Mouse (Mus musculus) liver, embryonic 13.5 days (tissue): ENCODE results near the gene Pmpcb. TPM values are rescaled to one million over a fixed set of nuclear protein-coding genes. Genes with fewer than 3 reads are reported as not detected.
"Not testable (repeated sequence)": the region's sequence is repeated elsewhere in the genome, so short reads cannot be mapped to it uniquely, and the experiment has no call there.

Experiments
- ATAC-seq: fragments of 200-750 bp; cut with Nextera tagmentation; 2 replicates; pipeline ENCODE4 v1.8.0; 2017; ENCODE audit warnings: low read depth, mild to moderate bottlenecking, moderate number of reproducible peaks, moderate library complexity
- DNase-seq: peaks from one replicate; pipeline ENCODE4 v3.0.0; 2022
- H3K27ac ChIP-seq: fragments of 300-500 bp; sonication (generic); 2 replicates; pipeline ENCODE4 v1.5.1; 2015; ENCODE audit warnings: moderate library complexity, mild to moderate bottlenecking, inconsistent platforms
- H3K27me3 ChIP-seq: fragments of 300-500 bp; sonication (generic); 2 replicates; pipeline ENCODE4 v1.6.1; 2015; ENCODE audit warnings: mild to moderate bottlenecking, inconsistent platforms
- H3K36me3 ChIP-seq: fragments of 300-500 bp; sonication (generic); 2 replicates; pipeline ENCODE4 v1.6.1; 2015; ENCODE audit warnings: mild to moderate bottlenecking, inconsistent platforms
- H3K4me1 ChIP-seq: fragments of 300-500 bp; sonication (generic); replicated peaks from 2 replicates; pipeline ENCODE4 v1.6.1; 2015; ENCODE audit warnings: inconsistent platforms
- H3K4me2 ChIP-seq: fragments of 300-500 bp; sonication (generic); 2 replicates; pipeline ENCODE4 v1.6.1; 2015; ENCODE audit warnings: inconsistent platforms, mild to moderate bottlenecking, moderate library complexity
- H3K4me3 ChIP-seq: fragments of 300-500 bp; sonication (generic); replicated peaks from 2 replicates; pipeline ENCODE4 v1.5.1; 2015; ENCODE audit warnings: mild to moderate bottlenecking, inconsistent platforms
- H3K9ac ChIP-seq: fragments of 300-500 bp; sonication (generic); 2 replicates; pipeline ENCODE4 v1.6.1; 2015; ENCODE audit warnings: mild to moderate bottlenecking, inconsistent platforms
- H3K9me3 ChIP-seq: fragments of 300-500 bp; sonication (generic); replicated peaks from 2 replicates; pipeline ENCODE4 v1.6.1; 2016; ENCODE audit warnings: inconsistent platforms
- WGBS: fragments of 180-500 bp; shearing (Covaris S2); methylation state at CpG from one replicate; pipeline ENCODE4 v1.1.7; 2015; ENCODE audit not compliant: insufficient replicate concordance; 5-methylcytosine and 5-hydroxymethylcytosine counted together
- polyA plus RNA-seq: library from polyadenylated mRNA; unstranded; fragments of >200 nt; fragmentation: Nextera tagmentation; extraction: Ambion mirVana; gene quantifications from 2 replicates; pipeline ENCODE4 v1.2.1, GENCODE M21; 2015

Gene Pmpcb
- polyA plus RNA-seq, 1 experiment from 2014 or later = 51.5 TPM

DNA sequence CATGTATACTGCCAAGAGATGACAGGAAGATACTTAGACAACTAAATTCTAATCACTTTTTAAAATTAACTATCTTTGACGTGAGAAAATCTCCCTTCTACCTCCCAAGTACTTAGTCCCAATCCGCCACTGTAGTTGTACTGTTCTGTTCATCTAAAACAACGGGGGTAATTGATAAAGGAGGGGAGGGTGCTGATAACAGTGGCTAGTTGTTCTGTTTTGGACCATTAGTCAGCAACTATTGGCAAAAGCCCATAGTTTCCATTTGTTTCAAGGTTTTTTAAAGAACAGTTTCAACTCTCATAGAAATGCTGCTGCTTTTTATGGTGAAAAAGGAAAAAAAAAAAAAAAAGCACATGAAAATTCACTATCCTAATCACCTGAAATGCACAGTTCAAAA lies 33.2 kb upstream of the Pmpcb start:
- H3K27ac ChIP-seq = no peak overlapping the region
- 16% methylated on average over 3 of the region's 3 CpGs for WGBS
- DNase-seq (no peak), ATAC-seq (no peak)
- no peak overlapping the region for H3K4me2 ChIP-seq
- H3K9ac ChIP-seq = no peak overlapping the region
- H3K36me3 ChIP-seq = no peaks in the 10 kb centered on the region
- H3K27me3 ChIP-seq = no peaks in the 10 kb centered on the region
- H3K9me3 ChIP-seq = no peaks in the 10 kb centered on the region
- H3K4me1 ChIP-seq = peaks cover 27% of the 10 kb centered on the region
- no peak overlapping the region for H3K4me3 ChIP-seq

- H3K27me3 ChIP-seq = no peaks in the 10 kb centered on the region
- no peak overlapping the region for H3K27ac ChIP-seq
- no peaks in the 10 kb centered on the region for H3K9me3 ChIP-seq
- H3K4me2 ChIP-seq = no peak overlapping the region
- H3K4me1 ChIP-seq = peaks cover 19% of the 10 kb centered on the region
- DNase-seq = no peak
- ATAC-seq = no peak
- H3K9ac ChIP-seq = no peak overlapping the region
- 83% methylated on average over 4 of the region's 4 CpGs for WGBS
- no peaks in the 10 kb centered on the region for H3K36me3 ChIP-seq
- no peak overlapping the region for H3K4me3 ChIP-seq
Measured at GRCm38 (mm10) chr5:21706546-21706945, 30.4 kb upstream of the Pmpcb start.

DNA sequence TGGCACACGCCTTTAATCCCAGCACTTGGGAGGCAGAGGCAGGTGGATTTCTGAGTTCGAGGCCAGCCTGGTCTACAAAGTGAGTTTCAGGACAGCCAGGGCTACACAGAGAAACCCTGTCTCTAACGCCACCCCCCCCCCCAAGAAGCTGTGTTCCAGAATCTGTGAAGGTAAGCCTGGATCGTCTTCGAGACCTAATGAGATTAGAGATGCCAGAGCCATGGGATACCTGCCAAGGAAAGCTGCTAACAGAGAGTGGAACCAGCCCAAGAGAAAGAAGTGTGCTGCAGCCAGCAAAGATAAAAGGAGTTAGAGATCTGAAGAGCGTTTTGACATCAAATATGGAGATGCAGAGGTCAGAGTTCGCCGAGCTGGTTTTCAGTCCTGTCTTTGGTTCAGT lies 28.9 kb upstream of the Pmpcb start:
- not testable (repeated sequence) for H3K9me3 ChIP-seq, H3K4me1 ChIP-seq, H3K4me2 ChIP-seq, H3K4me3 ChIP-seq, H3K36me3 ChIP-seq, ATAC-seq, DNase-seq, H3K9ac ChIP-seq, H3K27me3 ChIP-seq, H3K27ac ChIP-seq
- WGBS = 78% methylated on average over 8 of the region's 8 CpGs

GRCm38 (mm10) chr5:21712127-21712715 lies 24.7 kb upstream of the Pmpcb start:
- Histone ChIP-seq H3K4me3 (no peak overlapping the region), H3K27ac (no peak overlapping the region), H3K4me1 (no peaks in the 10 kb centered on the region), H3K4me2 (no peak overlapping the region), H3K27me3 (no peaks in the 10 kb centered on the region), H3K9ac (no peak overlapping the region), H3K36me3 (no peaks in the 10 kb centered on the region), H3K9me3 (no peaks in the 10 kb centered on the region)
- no peak for DNase-seq
- ATAC-seq = no peak
- 59% methylated on average over 13 of the region's 13 CpGs for WGBS

- H3K4me1 ChIP-seq = no peaks in the 10 kb centered on the region
- DNase-seq (no peak), ATAC-seq (no peak)
- H3K4me3 ChIP-seq = no peak overlapping the region
- no peaks in the 10 kb centered on the region for H3K27me3 ChIP-seq
- no peak overlapping the region for H3K4me2 ChIP-seq
- H3K9me3 ChIP-seq = no peaks in the 10 kb centered on the region
- no peaks in the 10 kb centered on the region for H3K36me3 ChIP-seq
- 48% methylated on average over 4 of the region's 4 CpGs for WGBS
- no peak overlapping the region for H3K27ac ChIP-seq
- H3K9ac ChIP-seq = no peak overlapping the region
Measured at GRCm38 (mm10) chr5:21714447-21714846, 22.5 kb upstream of the Pmpcb start.

- Histone ChIP-seq H3K9ac (no peak overlapping the region), H3K27ac (no peak overlapping the region), H3K4me2 (no peak overlapping the region), H3K36me3 (no peaks in the 10 kb centered on the region), H3K4me1 (no peaks in the 10 kb centered on the region), H3K4me3 (no peak overlapping the region), H3K27me3 (no peaks in the 10 kb centered on the region), H3K9me3 (no peaks in the 10 kb centered on the region)
- WGBS = 69% methylated on average over 10 of the region's 10 CpGs
- ATAC-seq (no peak), DNase-seq (no peak)
Measured at GRCm38 (mm10) chr5:21717165-21717715, 19.7 kb upstream of the Pmpcb start.

DNA sequence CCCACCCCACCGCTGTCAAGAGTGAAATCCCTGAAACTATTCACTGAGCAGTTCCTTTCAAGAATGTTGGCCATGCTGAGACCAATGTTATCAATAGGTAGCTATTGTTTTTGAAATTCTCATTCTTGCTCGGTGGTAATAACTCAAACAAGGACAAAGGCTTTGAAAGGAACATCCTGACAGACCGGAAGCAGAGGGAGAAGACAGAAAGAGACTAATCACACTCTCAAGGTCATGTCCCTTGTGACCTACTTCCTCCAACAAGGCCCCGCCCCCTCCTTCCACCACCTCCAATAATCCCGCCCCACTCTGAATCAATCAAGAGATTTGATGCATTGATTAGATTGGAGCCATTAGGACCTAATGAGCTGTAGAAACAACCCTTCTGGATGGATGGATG lies 18.4 kb upstream of the Pmpcb start:
- Histone ChIP-seq H3K27ac (no peak overlapping the region), H3K9me3 (no peaks in the 10 kb centered on the region), H3K27me3 (no peaks in the 10 kb centered on the region), H3K4me2 (no peak overlapping the region), H3K4me3 (no peak overlapping the region), H3K36me3 (no peaks in the 10 kb centered on the region), H3K4me1 (no peaks in the 10 kb centered on the region), H3K9ac (no peak overlapping the region)
- 64% methylated on average over 5 of the region's 5 CpGs for WGBS
- DNase-seq = no peak
- no peak for ATAC-seq

GRCm38 (mm10) chr5:21719209-21719608 lies 17.7 kb upstream of the Pmpcb start:
- Histone ChIP-seq H3K27ac (no peak overlapping the region), H3K9me3 (no peaks in the 10 kb centered on the region), H3K9ac (no peak overlapping the region), H3K27me3 (no peaks in the 10 kb centered on the region), H3K4me1 (no peaks in the 10 kb centered on the region), H3K4me2 (no peak overlapping the region), H3K36me3 (no peaks in the 10 kb centered on the region), H3K4me3 (no peak overlapping the region)
- ATAC-seq (no peak), DNase-seq (no peak)
- WGBS = 84% methylated on average over 2 of the region's 2 CpGs

- no peak overlapping the region for H3K27ac ChIP-seq
- no peaks in the 10 kb centered on the region for H3K9me3 ChIP-seq
- no peaks in the 10 kb centered on the region for H3K36me3 ChIP-seq
- H3K4me1 ChIP-seq = no peaks in the 10 kb centered on the region
- no peak overlapping the region for H3K4me3 ChIP-seq
- ATAC-seq (no peak), DNase-seq (no peak)
- no peak overlapping the region for H3K9ac ChIP-seq
- WGBS = 70% methylated on average over 1 of the region's 1 CpGs
- H3K27me3 ChIP-seq = no peaks in the 10 kb centered on the region
- H3K4me2 ChIP-seq = no peak overlapping the region
Measured at GRCm38 (mm10) chr5:21724427-21724826, 12.5 kb upstream of the Pmpcb start.

GRCm38 (mm10) chr5:21724872-21725271 lies 12.1 kb upstream of the Pmpcb start:
- no peak overlapping the region for H3K27ac ChIP-seq
- H3K4me2 ChIP-seq = no peak overlapping the region

GRCm38 (mm10) chr5:21729107-21729506 lies 7.8 kb upstream of the Pmpcb start:
- ATAC-seq = no peak
- no peaks in the 10 kb centered on the region for H3K4me1 ChIP-seq
- H3K9ac ChIP-seq = no peak overlapping the region
- no peak overlapping the region for H3K4me3 ChIP-seq
- H3K9me3 ChIP-seq = no peaks in the 10 kb centered on the region
- H3K4me2 ChIP-seq = no peak overlapping the region
- no peaks in the 10 kb centered on the region for H3K36me3 ChIP-seq
- WGBS = 48% methylated on average over 5 of the region's 5 CpGs
- no peak overlapping the region for H3K27ac ChIP-seq
- H3K27me3 ChIP-seq = no peaks in the 10 kb centered on the region
- no peak for DNase-seq

More at GRCm38 (mm10) chr5:21724872-21725271, 12.1 kb upstream of the Pmpcb start:
- WGBS = 70% methylated on average over 7 of the region's 7 CpGs
- Histone ChIP-seq H3K4me1 (no peaks in the 10 kb centered on the region), H3K9ac (no peak overlapping the region), H3K4me3 (no peak overlapping the region), H3K36me3 (no peaks in the 10 kb centered on the region), H3K27me3 (no peaks in the 10 kb centered on the region), H3K9me3 (no peaks in the 10 kb centered on the region)
- no peak for ATAC-seq
- no peak for DNase-seq

- WGBS = 75% methylated on average over 3 of the region's 3 CpGs
- Histone ChIP-seq H3K9ac (no peak overlapping the region), H3K27ac (no peak overlapping the region)
Measured at GRCm38 (mm10) chr5:21732177-21732911, 4.6 kb upstream of the Pmpcb start.

More at GRCm38 (mm10) chr5:21732177-21732911, 4.6 kb upstream of the Pmpcb start:
- Histone ChIP-seq H3K36me3 (no peaks in the 10 kb centered on the region), H3K4me2 (no peak overlapping the region), H3K4me1 (peaks cover 6% of the 10 kb centered on the region), H3K4me3 (no peak overlapping the region), H3K27me3 (no peaks in the 10 kb centered on the region), H3K9me3 (no peaks in the 10 kb centered on the region)
- no peak for DNase-seq
- no peak for ATAC-seq
